Comparison of ENCODE assay signal across 28 mouse cellular contexts in genomic region chr4:149025242-149025641, GRCm38 (mm10).
DNase-seq lines count a peak whose midpoint lies in the region; ATAC-seq and TF ChIP-seq lines count a peak whose summit lies in the region.
"Had no signal": no experiment of that assay in that cellular context is flagged by ENCODE, and none has a peak within 500 bp of the region (broad histone marks: within the 10 kb centered on the region; RNA-seq: fewer than 3 reads in every experiment).

No protein-coding gene starts in this region.

- no peak for TF ChIP-seq CTCF in layer of hippocampus, adult 2 months (conservative IDR thresholded peaks at IDR 0.05)

- no peaks in the 10 kb centered on the region for H3K36me3 ChIP-seq in forebrain, embryonic 14.5 days (ENCODE audit: control insufficient read depth, insufficient read depth, low read length)
- H3K36me3 ChIP-seq in forebrain, embryonic 15.5 days = no peaks in the 10 kb centered on the region
- H3K36me3 ChIP-seq: forebrain, embryonic 12.5 days; heart, embryonic 15.5 days; liver, embryonic 15.5 days; lung, embryonic 15.5 days; midbrain, embryonic 15.5 days; neural tube, embryonic 12.5 days had no signal

- ATAC-seq in forebrain, embryonic 14.5 days = no peak
- ATAC-seq in forebrain, embryonic 15.5 days (replicated peaks) = no peak
- ATAC-seq: hindbrain, embryonic 16.5 days; intestine, embryonic 16.5 days; midbrain, embryonic 15.5 days had no signal

- no peaks in the 10 kb centered on the region for H3K27me3 ChIP-seq in forebrain, embryonic 14.5 days (replicated peaks; ENCODE audit: control insufficient read depth, insufficient read depth, low read length)
- no peaks in the 10 kb centered on the region for H3K27me3 ChIP-seq in forebrain, embryonic 15.5 days
- H3K27me3 ChIP-seq: forebrain, embryonic 12.5 days; heart, embryonic 15.5 days; liver, embryonic 15.5 days; lung, embryonic 15.5 days; midbrain, embryonic 15.5 days; neural tube, embryonic 12.5 days had no signal

- intact Hi-C loops in gastrocnemius, postnatal 14 days (cut with DNase I; ENCODE audit: low total_unique reads) = no loop called here

- peak overlapping the region; percentile 7; the same call in 1 of the 2 replicates for H3K9ac ChIP-seq in forebrain, embryonic 14.5 days (ENCODE audit: low read length)
- H3K9ac ChIP-seq in forebrain, embryonic 15.5 days (replicated peaks) = no peak overlapping the region
- H3K9ac ChIP-seq: forebrain, embryonic 12.5 days; heart, embryonic 15.5 days; liver, embryonic 15.5 days; lung, embryonic 15.5 days; midbrain, embryonic 15.5 days; neural tube, embryonic 12.5 days had no signal

- H3K4me3 ChIP-seq in forebrain, embryonic 14.5 days (ENCODE audit: low read depth, low read length) = no peak overlapping the region
- H3K4me3 ChIP-seq in forebrain, embryonic 15.5 days = no peak overlapping the region
- H3K4me3 ChIP-seq in layer of hippocampus, adult 2 months = no peak overlapping the region
- H3K4me3 ChIP-seq: forebrain, embryonic 12.5 days; heart, embryonic 15.5 days; limb, embryonic 10.5 days; liver, embryonic 15.5 days; lung, embryonic 15.5 days; midbrain, embryonic 15.5 days; neural tube, embryonic 12.5 days had no signal

- H3K9me3 ChIP-seq in forebrain, embryonic 14.5 days (replicated peaks; ENCODE audit: control insufficient read depth, low read length) = no peaks in the 10 kb centered on the region
- H3K9me3 ChIP-seq in forebrain, embryonic 15.5 days = no peaks in the 10 kb centered on the region
- H3K9me3 ChIP-seq: forebrain, embryonic 12.5 days; heart, embryonic 15.5 days; limb, embryonic 10.5 days; liver, embryonic 15.5 days; lung, embryonic 15.5 days; midbrain, embryonic 15.5 days; neural tube, embryonic 12.5 days had no signal

- no peak overlapping the region for H3K27ac ChIP-seq in forebrain, embryonic 14.5 days (ENCODE audit: low read depth, low read length)
- H3K27ac ChIP-seq in forebrain, embryonic 15.5 days (replicated peaks) = no peak overlapping the region
- H3K27ac ChIP-seq in layer of hippocampus, adult 2 months = 0 out of 2 replicates have a peak overlapping the region, but pooled peaks have one; percentile 23
- H3K27ac ChIP-seq: forebrain, embryonic 12.5 days; heart, embryonic 15.5 days; limb, embryonic 10.5 days; liver, embryonic 15.5 days; lung, embryonic 15.5 days; midbrain, embryonic 15.5 days; neural tube, embryonic 12.5 days had no signal

- no peak overlapping the region for H3K4me2 ChIP-seq in forebrain, embryonic 14.5 days (ENCODE audit: low read length)
- no peak overlapping the region for H3K4me2 ChIP-seq in forebrain, embryonic 15.5 days (replicated peaks)
- H3K4me2 ChIP-seq: forebrain, embryonic 12.5 days; heart, embryonic 15.5 days; liver, embryonic 15.5 days; lung, embryonic 15.5 days; midbrain, embryonic 15.5 days; neural tube, embryonic 12.5 days had no signal

- 19% methylated on average over 10 of the region's 10 CpGs for WGBS in forebrain, embryonic 14.5 days
- WGBS in forebrain, embryonic 15.5 days = 20% methylated on average over 10 of the region's 10 CpGs

- peak; percentile 25 for DNase-seq in forebrain, embryonic 14.5 days (ENCODE audit: low spot score)
- no peak for DNase-seq in layer of hippocampus, adult 2 months (ENCODE audit: low spot score in 2 of 2)
- DNase-seq in layer of hippocampus, postnatal 25 days (ENCODE audit: extremely low spot score in 1 of 2, low spot score in 1 of 2) = no peak
- peak; percentile 36 for DNase-seq in Muller cell, postnatal 12 days (ENCODE audit: inconsistent ontology term)
- peak; percentile 40 for DNase-seq in retina, embryonic 14.5 days (ENCODE audit: low spot score)
- no peak for DNase-seq in spleen, adult 12 weeks (ENCODE audit: low spot score)
- DNase-seq in gastrocnemius, postnatal 14 days = no peak
- DNase-seq: adrenal gland, postnatal 36 days; cerebellum, adult 11-12 months; cerebellum, postnatal 10 days; gastrocnemius, postnatal 25 days; heart, postnatal 36 days; kidney, adult 9 months; kidney, postnatal 14 days; liver; lung, postnatal 4 days; thymus, adult 2 months; thymus, postnatal 4 days had no signal

- H3K4me1 ChIP-seq in forebrain, embryonic 14.5 days (ENCODE audit: control insufficient read depth, insufficient read depth, low read length) = no peaks in the 10 kb centered on the region; the same call in 1 of the 2 replicates
- peaks cover 7% of the 10 kb centered on the region for H3K4me1 ChIP-seq in forebrain, embryonic 15.5 days
- H3K4me1 ChIP-seq: lung, embryonic 15.5 days had no signal

Comparison
In these comparisons a context has a peak if more than half of its experiments do, and no peak if none do; other contexts are left out.
1. DNase-seq: peak in forebrain, embryonic 14.5 days (single experiment), Muller cell, postnatal 12 days (single experiment) and retina, embryonic 14.5 days (single experiment); none in layer of hippocampus, adult 2 months (0 of 2), layer of hippocampus, postnatal 25 days (0 of 2), spleen, adult 12 weeks (single experiment) and gastrocnemius, postnatal 14 days (single experiment).